Comparison of ENCODE assay signal across 14 mouse cellular contexts in the genomic region with DNA sequence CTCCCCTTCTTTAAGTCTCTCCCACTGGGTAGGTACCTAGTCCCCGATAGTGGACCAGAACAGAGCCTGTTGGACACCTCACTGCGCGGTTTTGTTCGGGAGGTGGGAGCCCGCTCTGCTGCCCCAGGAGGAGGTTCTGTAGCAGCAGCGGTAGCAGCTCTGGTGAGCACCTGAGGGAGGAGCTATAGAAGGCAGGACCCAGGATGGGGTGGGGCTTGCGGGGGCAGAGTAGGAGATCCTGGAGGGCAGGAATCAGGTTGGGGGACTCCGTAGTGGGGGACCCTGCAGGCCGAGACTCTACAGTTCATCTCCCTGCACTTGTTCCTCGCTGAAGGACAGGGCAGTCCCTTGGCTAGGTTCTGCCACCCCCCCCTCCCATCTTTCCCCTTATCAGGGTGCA. TPM values are rescaled to one million over a fixed set of nuclear protein-coding genes. Genes with fewer than 3 reads are reported as not detected.
DNase-seq lines count a peak whose midpoint lies in the region; ATAC-seq and TF ChIP-seq lines count a peak whose summit lies in the region.
"Had no signal": no experiment of that assay in that cellular context is flagged by ENCODE, and none has a peak within 500 bp of the region (broad histone marks: within the 10 kb centered on the region; RNA-seq: fewer than 3 reads in every experiment).

No protein-coding gene starts in this region.

- H3K4me1 ChIP-seq in kidney, postnatal 0 days (replicated peaks; ENCODE audit: insufficient read depth, low read length): no peaks in the 10 kb centered on the region
- no peaks in the 10 kb centered on the region for H3K4me1 ChIP-seq in forebrain, embryonic 11.5 days (replicated peaks; ENCODE audit: control insufficient read depth, insufficient read depth, low read length)
- H3K4me1 ChIP-seq in hindbrain, embryonic 16.5 days (ENCODE audit: control insufficient read depth, insufficient read depth, low read depth, low read length): no peaks in the 10 kb centered on the region
- no peaks in the 10 kb centered on the region for H3K4me1 ChIP-seq in midbrain, embryonic 16.5 days (ENCODE audit: control insufficient read depth, insufficient read depth, low read length)

- no peak overlapping the region for H3K4me3 ChIP-seq in kidney, postnatal 0 days (replicated peaks; ENCODE audit: low read depth, low read length)
- no peak overlapping the region for H3K4me3 ChIP-seq in forebrain, embryonic 11.5 days (ENCODE audit: low read depth, low read length)
- H3K4me3 ChIP-seq in hindbrain, embryonic 16.5 days (ENCODE audit: low read length): no peak overlapping the region
- no peak overlapping the region; the same call in 1 of the 2 replicates for H3K4me3 ChIP-seq in midbrain, embryonic 16.5 days (ENCODE audit: low read depth, low read length)

- H3K27ac ChIP-seq in kidney, postnatal 0 days: no peak overlapping the region
- H3K27ac ChIP-seq in forebrain, embryonic 11.5 days (ENCODE audit: low read depth, low read length): no peak overlapping the region
- no peak overlapping the region for H3K27ac ChIP-seq in hindbrain, embryonic 16.5 days (ENCODE audit: low read depth, low read length)
- H3K27ac ChIP-seq in midbrain, embryonic 16.5 days (ENCODE audit: low read length): no peak overlapping the region

- 15% methylated on average over 10 of the region's 10 CpGs for WGBS in kidney, postnatal 0 days
- WGBS in forebrain, embryonic 11.5 days: 7% methylated on average over 10 of the region's 10 CpGs
- WGBS in hindbrain, embryonic 16.5 days: 7% methylated on average over 10 of the region's 10 CpGs
- 12% methylated on average over 10 of the region's 10 CpGs for WGBS in midbrain, embryonic 16.5 days

- no peaks in the 10 kb centered on the region for H3K27me3 ChIP-seq in kidney, postnatal 0 days (ENCODE audit: insufficient read depth, low read length)
- no peaks in the 10 kb centered on the region for H3K27me3 ChIP-seq in forebrain, embryonic 11.5 days (ENCODE audit: control insufficient read depth, insufficient read depth, low read length)
- no peaks in the 10 kb centered on the region for H3K27me3 ChIP-seq in hindbrain, embryonic 16.5 days (replicated peaks; ENCODE audit: control insufficient read depth, insufficient read depth, low read length)
- no peaks in the 10 kb centered on the region for H3K27me3 ChIP-seq in midbrain, embryonic 16.5 days (ENCODE audit: control insufficient read depth, insufficient read depth, low read depth, low read length)

- no peaks in the 10 kb centered on the region for H3K9me3 ChIP-seq in kidney, postnatal 0 days (replicated peaks; ENCODE audit: low read length)
- H3K9me3 ChIP-seq in forebrain, embryonic 11.5 days (ENCODE audit: control insufficient read depth, low read length): no peaks in the 10 kb centered on the region
- H3K9me3 ChIP-seq in hindbrain, embryonic 16.5 days (ENCODE audit: control insufficient read depth, low read length): no peaks in the 10 kb centered on the region
- H3K9me3 ChIP-seq in midbrain, embryonic 16.5 days (replicated peaks; ENCODE audit: control insufficient read depth, low read length, poor library complexity, severe bottlenecking): no peaks in the 10 kb centered on the region

- no peaks in the 10 kb centered on the region for H3K36me3 ChIP-seq in kidney, postnatal 0 days (ENCODE audit: insufficient read depth, low read length)
- H3K36me3 ChIP-seq in forebrain, embryonic 11.5 days (ENCODE audit: control insufficient read depth, insufficient read depth, low read length): no peaks in the 10 kb centered on the region
- no peaks in the 10 kb centered on the region for H3K36me3 ChIP-seq in hindbrain, embryonic 16.5 days (ENCODE audit: control insufficient read depth, insufficient read depth, low read length)
- no peaks in the 10 kb centered on the region for H3K36me3 ChIP-seq in midbrain, embryonic 16.5 days (ENCODE audit: control insufficient read depth, insufficient read depth, low read length)

- H3K4me2 ChIP-seq in kidney, postnatal 0 days (ENCODE audit: low read length): peak overlapping the region; percentile 46
- H3K4me2 ChIP-seq in forebrain, embryonic 11.5 days (ENCODE audit: low read depth, low read length, severe bottlenecking): 0 out of 2 replicates have a peak overlapping the region, but pooled peaks have one; percentile 18
- H3K4me2 ChIP-seq in hindbrain, embryonic 16.5 days (ENCODE audit: low read length): peak overlapping the region; percentile 45
- peak overlapping the region; percentile 43 for H3K4me2 ChIP-seq in midbrain, embryonic 16.5 days (ENCODE audit: low read length)

- no peak for TF ChIP-seq CTCF in kidney, postnatal 0 days (IDR thresholded peaks at IDR 0.05; ENCODE audit: low read depth)

- ATAC-seq in kidney, postnatal 0 days (replicated peaks; ENCODE audit: low FRiP score, low read depth): 0 out of 2 replicates have a peak, but pooled peaks have one; percentile 29
- ATAC-seq in forebrain, embryonic 11.5 days (replicated peaks; ENCODE audit: low FRiP score): no peak
- ATAC-seq in hindbrain, embryonic 16.5 days: no peak
- no peak for ATAC-seq in midbrain, embryonic 16.5 days

- no peak for DNase-seq in kidney, postnatal 0 days (ENCODE audit: low spot score)
- DNase-seq in kidney, adult 11 months: no peak
- no peak for DNase-seq in forebrain, embryonic 11.5 days (ENCODE audit: low spot score)
- DNase-seq in layer of hippocampus, postnatal 10 days (ENCODE audit: low spot score in 2 of 2): no peak
- DNase-seq in cerebellum, adult 8-10 months: no peak
- no peak for DNase-seq in thymus, postnatal 25 days
- DNase-seq: adrenal gland, postnatal 10 days; cerebellum, postnatal 36 days; kidney, postnatal 10 days; lung, adult 18-20 months had no signal

- H3K9ac ChIP-seq in kidney, postnatal 0 days (ENCODE audit: low read depth, low read length): 0 out of 2 replicates have a peak overlapping the region, but pooled peaks have one; percentile 23
- no peak overlapping the region for H3K9ac ChIP-seq in forebrain, embryonic 11.5 days (ENCODE audit: low read length)
- no peak overlapping the region for H3K9ac ChIP-seq in hindbrain, embryonic 16.5 days (ENCODE audit: low read depth, low read length)
- H3K9ac ChIP-seq in midbrain, embryonic 16.5 days (ENCODE audit: low read depth, low read length): 0 out of 2 replicates have a peak overlapping the region, but pooled peaks have one; percentile 25

RNA-seq across cellular contexts. Expression of gene Ftcd, which starts 8.7 kb away (rescaled TPM):
- polyA plus RNA-seq in kidney, postnatal 0 days (2015; fragmentation: Nextera tagmentation; extraction: Ambion mirVana): 0.20 and 0.38 TPM in 2 replicates
- not detected in 2 replicates for polyA plus RNA-seq in forebrain, embryonic 11.5 days (2014; fragmentation: Nextera tagmentation; extraction: Ambion mirVana)
- 0.08 and 0.10 TPM in 2 replicates for polyA plus RNA-seq in hindbrain, embryonic 16.5 days (2015; fragmentation: Nextera tagmentation; extraction: Ambion mirVana)
- polyA plus RNA-seq in midbrain, embryonic 16.5 days (2015; fragmentation: Nextera tagmentation; extraction: Ambion mirVana): 0.09 TPM in 1 of 2 replicates, not detected in the other
- not detected for total RNA-seq in layer of hippocampus, postnatal 10 days (2021)
- total RNA-seq: MEL; neutrophil, adult 5-6 weeks had no signal

RNA-seq across cellular contexts. Expression of gene Spatc1l, which starts 22.1 kb away (rescaled TPM):
- polyA plus RNA-seq in kidney, postnatal 0 days (2015; fragmentation: Nextera tagmentation; extraction: Ambion mirVana): not detected in 2 replicates
- polyA plus RNA-seq in forebrain, embryonic 11.5 days (2014; fragmentation: Nextera tagmentation; extraction: Ambion mirVana): 0.23 TPM in 1 of 2 replicates, not detected in the other
- polyA plus RNA-seq in hindbrain, embryonic 16.5 days (2015; fragmentation: Nextera tagmentation; extraction: Ambion mirVana): 0.14 TPM in 1 of 2 replicates, not detected in the other
- polyA plus RNA-seq in midbrain, embryonic 16.5 days (2015; fragmentation: Nextera tagmentation; extraction: Ambion mirVana): 0.16 TPM in 1 of 2 replicates, not detected in the other
- total RNA-seq in layer of hippocampus, postnatal 10 days (2021): not detected
- total RNA-seq: adrenal gland, postnatal 10 days; MEL; neutrophil, adult 5-6 weeks had no signal

RNA-seq across cellular contexts. Expression of gene Col6a2, which starts 39.3 kb away (rescaled TPM):
- 63.9 and 64.2 TPM in 2 replicates for polyA plus RNA-seq in kidney, postnatal 0 days (2015; fragmentation: Nextera tagmentation; extraction: Ambion mirVana)
- polyA plus RNA-seq in forebrain, embryonic 11.5 days (2014; fragmentation: Nextera tagmentation; extraction: Ambion mirVana): 9.6 and 12.3 TPM in 2 replicates
- polyA plus RNA-seq in hindbrain, embryonic 16.5 days (2015; fragmentation: Nextera tagmentation; extraction: Ambion mirVana): 20.0 and 35.2 TPM in 2 replicates
- 11.5 and 13.9 TPM in 2 replicates for polyA plus RNA-seq in midbrain, embryonic 16.5 days (2015; fragmentation: Nextera tagmentation; extraction: Ambion mirVana)
- 10 to 100 TPM; 15.6 to 17.8 TPM for total RNA-seq in layer of hippocampus, postnatal 10 days (2021)
- total RNA-seq: MEL; neutrophil, adult 5-6 weeks had no signal

RNA-seq across cellular contexts. Expression of gene Lss, which starts 52.8 kb away (rescaled TPM):
- polyA plus RNA-seq in kidney, postnatal 0 days (2015; fragmentation: Nextera tagmentation; extraction: Ambion mirVana): 13.0 and 16.6 TPM in 2 replicates
- 44.9 and 72.6 TPM in 2 replicates for polyA plus RNA-seq in forebrain, embryonic 11.5 days (2014; fragmentation: Nextera tagmentation; extraction: Ambion mirVana)
- 41.6 and 50.7 TPM in 2 replicates for polyA plus RNA-seq in hindbrain, embryonic 16.5 days (2015; fragmentation: Nextera tagmentation; extraction: Ambion mirVana)
- polyA plus RNA-seq in midbrain, embryonic 16.5 days (2015; fragmentation: Nextera tagmentation; extraction: Ambion mirVana): 44.6 and 45.7 TPM in 2 replicates
- total RNA-seq in layer of hippocampus, postnatal 10 days (2021): 10 to 100 TPM; 62.0 to 65.8 TPM

Comparison
In these comparisons a context has a peak if more than half of its experiments do, and no peak if none do; other contexts are left out.
1. H3K9ac ChIP-seq: peak in kidney, postnatal 0 days (single experiment) and midbrain, embryonic 16.5 days (single experiment); none in forebrain, embryonic 11.5 days (single experiment) and hindbrain, embryonic 16.5 days (single experiment).
2. Peak in every context shown above with its lines, with median percentiles within 50 percentile points of each other: H3K4me2 ChIP-seq.